Comparison of ENCODE assay signal across 8 mouse cellular contexts in genomic region chr13:37513206-37513904, GRCm38 (mm10).
DNase-seq lines count a peak whose midpoint lies in the region; ATAC-seq lines count a peak whose summit lies in the region.

No protein-coding gene starts in this region.

- no peak overlapping the region for H3K4me3 ChIP-seq in heart, embryonic 15.5 days
- peak overlapping the region; percentile 38 for H3K4me3 ChIP-seq in embryonic facial prominence, embryonic 10.5 days
- H3K4me3 ChIP-seq in hindbrain, embryonic 13.5 days = no peak overlapping the region
- no peak overlapping the region; the same call in 1 of the 2 replicates for H3K4me3 ChIP-seq in midbrain, embryonic 13.5 days (replicated peaks)

- peak overlapping the region; percentile 36; the same call in 1 of the 2 replicates for H3K4me2 ChIP-seq in heart, embryonic 15.5 days
- peak overlapping the region; percentile 45; the same call in 1 of the 2 replicates for H3K4me2 ChIP-seq in hindbrain, embryonic 13.5 days
- H3K4me2 ChIP-seq in midbrain, embryonic 13.5 days (replicated peaks) = peak overlapping the region; percentile 49

- no peaks in the 10 kb centered on the region for H3K9me3 ChIP-seq in heart, embryonic 15.5 days (replicated peaks)
- no peaks in the 10 kb centered on the region for H3K9me3 ChIP-seq in embryonic facial prominence, embryonic 10.5 days
- H3K9me3 ChIP-seq in hindbrain, embryonic 13.5 days = no peaks in the 10 kb centered on the region
- H3K9me3 ChIP-seq in midbrain, embryonic 13.5 days = no peaks in the 10 kb centered on the region

- peak overlapping the region; percentile 65 for H3K27ac ChIP-seq in heart, embryonic 15.5 days
- H3K27ac ChIP-seq in embryonic facial prominence, embryonic 10.5 days (replicated peaks) = peak overlapping the region; percentile 84
- peak overlapping the region; percentile 85 for H3K27ac ChIP-seq in hindbrain, embryonic 13.5 days
- H3K27ac ChIP-seq in midbrain, embryonic 13.5 days = peak overlapping the region; percentile 91

- WGBS in heart, embryonic 15.5 days = 40% methylated on average over 2 of the region's 2 CpGs
- WGBS in embryonic facial prominence, embryonic 10.5 days = 41% methylated on average over 2 of the region's 2 CpGs
- WGBS in hindbrain, embryonic 13.5 days = 32% methylated on average over 2 of the region's 2 CpGs
- 33% methylated on average over 2 of the region's 2 CpGs for WGBS in midbrain, embryonic 13.5 days

- ATAC-seq in heart, embryonic 15.5 days (replicated peaks; ENCODE audit: insufficient number of reproducible peaks, insufficient read depth, low FRiP score, low read depth) = no peak
- ATAC-seq in hindbrain, embryonic 13.5 days (ENCODE audit: low FRiP score) = peak; percentile 28; the same call in 1 of the 2 replicates
- peak; percentile 4; the same call in 1 of the 2 replicates for ATAC-seq in midbrain, embryonic 13.5 days
- no peak for ATAC-seq in inflammation-experienced regulatory T-cells, adult 6 months

- H3K9ac ChIP-seq in heart, embryonic 15.5 days = no peak overlapping the region
- peak overlapping the region; percentile 63 for H3K9ac ChIP-seq in hindbrain, embryonic 13.5 days
- peak overlapping the region; percentile 34 for H3K9ac ChIP-seq in midbrain, embryonic 13.5 days (replicated peaks)

- H3K4me1 ChIP-seq in heart, embryonic 15.5 days (replicated peaks) = peaks cover 28% of the 10 kb centered on the region
- peaks cover 41% of the 10 kb centered on the region for H3K4me1 ChIP-seq in embryonic facial prominence, embryonic 10.5 days
- H3K4me1 ChIP-seq in hindbrain, embryonic 13.5 days (replicated peaks) = peaks cover 35% of the 10 kb centered on the region
- H3K4me1 ChIP-seq in midbrain, embryonic 13.5 days (replicated peaks) = peaks cover 50% of the 10 kb centered on the region

- no peaks in the 10 kb centered on the region for H3K36me3 ChIP-seq in heart, embryonic 15.5 days
- no peaks in the 10 kb centered on the region for H3K36me3 ChIP-seq in embryonic facial prominence, embryonic 10.5 days (replicated peaks)
- no peaks in the 10 kb centered on the region for H3K36me3 ChIP-seq in hindbrain, embryonic 13.5 days
- H3K36me3 ChIP-seq in midbrain, embryonic 13.5 days = no peaks in the 10 kb centered on the region

- DNase-seq in heart, adult 9 months (ENCODE audit: low spot score in 2 of 2) = no peak
- no peak for DNase-seq in embryonic facial prominence, embryonic 10.5 days (ENCODE audit: low spot score)
- DNase-seq in cerebellum, postnatal 10 days = no peak
- DNase-seq in right cerebral cortex, adult 18-20 months = no peak

- no peaks in the 10 kb centered on the region for H3K27me3 ChIP-seq in heart, embryonic 15.5 days
- no peaks in the 10 kb centered on the region for H3K27me3 ChIP-seq in embryonic facial prominence, embryonic 10.5 days (replicated peaks; ENCODE audit: low read depth, poor library complexity, severe bottlenecking)
- no peaks in the 10 kb centered on the region for H3K27me3 ChIP-seq in hindbrain, embryonic 13.5 days
- peaks cover 25% of the 10 kb centered on the region for H3K27me3 ChIP-seq in midbrain, embryonic 13.5 days

Comparison
In these comparisons a context has a peak if more than half of its experiments do, and no peak if none do; other contexts are left out.
1. ATAC-seq: peak in hindbrain, embryonic 13.5 days (single experiment) and midbrain, embryonic 13.5 days (single experiment); none in heart, embryonic 15.5 days (single experiment) and inflammation-experienced regulatory T-cells, adult 6 months (single experiment).
2. Peak in every context shown above with its lines, with median percentiles within 50 percentile points of each other: H3K27ac ChIP-seq and H3K4me2 ChIP-seq.